Mouse (Mus musculus) c-Kit-positive CD71-positive TER-119-positive erythroid progenitor cells, embryonic 14.5 days (primary cell): ENCODE measurements around the gene Kmt5a.
A peak's percentile ranks its signal among the peaks of the same experiment; 100 is the strongest.
"Not testable (repeated sequence)": the region's sequence is repeated elsewhere in the genome, so short reads cannot be mapped to it uniquely, and the experiment has no call there.

Source experiments
- DNase-seq: peaks from one replicate; pipeline ENCODE4 v3.0.0-alpha.2; 2013; ENCODE audit warnings: low spot score

Gene Kmt5a

DNA sequence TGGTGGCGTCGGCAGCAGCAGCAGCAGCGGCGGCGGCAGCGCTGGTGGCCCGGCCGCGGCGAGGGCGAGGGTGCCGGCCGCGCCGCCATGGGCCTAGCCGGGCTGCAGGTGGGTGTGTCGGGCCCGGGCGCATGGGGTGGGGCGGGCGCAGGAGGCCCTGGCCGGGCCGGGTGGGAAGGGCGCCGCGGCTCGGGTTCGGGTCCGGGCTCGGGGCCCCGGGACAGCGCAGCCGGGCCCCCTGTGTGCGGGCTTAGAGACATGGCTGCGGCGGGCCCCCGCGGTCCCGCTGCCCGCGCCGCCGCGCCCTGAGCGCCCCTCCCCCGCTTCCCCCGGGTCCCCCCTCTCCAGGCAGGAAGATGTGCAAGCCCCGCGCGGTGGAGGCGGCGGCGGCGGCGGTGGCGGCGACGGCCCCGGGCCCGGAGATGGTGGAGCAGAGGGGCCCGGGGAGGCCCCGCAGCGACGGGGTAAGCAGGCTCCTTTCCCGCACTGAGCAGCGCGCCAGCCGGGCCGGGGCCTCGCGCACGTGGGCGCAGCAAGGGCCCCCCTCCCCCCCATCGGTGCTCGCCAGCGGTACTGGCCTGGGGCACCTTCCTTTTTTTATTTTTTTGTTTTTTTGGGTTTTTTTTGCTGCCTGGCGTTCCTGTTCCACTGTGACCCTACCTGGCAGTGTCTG is 6.0 kb downstream of the Kmt5a start:
- no peak for DNase-seq

DNA sequence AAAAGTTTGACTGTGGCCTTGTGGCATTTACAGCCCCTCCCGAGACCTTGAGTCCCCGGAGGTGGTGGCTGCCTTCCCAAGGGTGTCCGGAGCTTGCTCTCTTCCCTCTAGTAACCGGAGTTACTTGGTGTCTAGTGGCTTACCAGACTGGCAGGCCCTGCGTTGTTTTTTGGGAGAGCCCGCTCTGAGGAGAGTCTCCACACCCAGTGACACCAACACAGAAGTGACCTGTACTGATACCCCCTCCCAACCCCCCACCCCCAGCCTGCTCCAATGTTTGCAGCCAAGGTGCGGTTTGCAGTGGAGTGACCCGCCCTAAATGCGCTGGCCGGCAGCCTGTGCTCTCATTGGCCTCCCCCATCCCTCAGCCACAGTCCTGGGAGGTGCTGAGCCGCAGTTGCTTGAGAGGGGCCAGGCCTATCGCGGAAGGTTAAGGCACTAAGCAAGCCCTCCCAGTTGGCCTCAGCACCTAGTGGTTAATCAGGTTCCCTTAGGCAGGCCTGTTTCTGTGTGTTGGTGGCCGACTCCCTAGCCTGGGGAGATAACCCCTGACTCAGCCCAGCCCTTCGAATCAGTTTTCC is 6.7 kb downstream of the Kmt5a start:
- DNase-seq, result peak; percentile 67

DNA sequence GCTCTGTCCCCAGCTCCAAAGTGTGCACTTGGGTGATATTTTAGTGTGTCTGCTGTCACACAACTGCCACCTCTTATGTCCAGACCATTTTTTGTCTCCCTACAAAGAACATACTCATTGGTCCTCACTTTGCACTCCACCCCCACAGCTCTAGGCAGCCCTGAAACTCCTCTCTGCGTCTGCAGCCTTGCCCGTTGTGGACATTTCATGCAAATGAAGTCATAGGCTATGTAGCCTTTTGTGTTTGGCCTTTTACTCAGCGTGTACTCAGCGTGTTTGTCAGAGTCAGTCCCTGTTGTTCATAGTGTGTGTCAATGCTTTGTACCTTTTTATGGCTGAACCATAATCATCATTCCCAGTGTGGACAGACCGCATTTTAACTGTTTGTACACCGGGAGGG is 9.8 kb downstream of the Kmt5a start:
- no peak for DNase-seq

DNA sequence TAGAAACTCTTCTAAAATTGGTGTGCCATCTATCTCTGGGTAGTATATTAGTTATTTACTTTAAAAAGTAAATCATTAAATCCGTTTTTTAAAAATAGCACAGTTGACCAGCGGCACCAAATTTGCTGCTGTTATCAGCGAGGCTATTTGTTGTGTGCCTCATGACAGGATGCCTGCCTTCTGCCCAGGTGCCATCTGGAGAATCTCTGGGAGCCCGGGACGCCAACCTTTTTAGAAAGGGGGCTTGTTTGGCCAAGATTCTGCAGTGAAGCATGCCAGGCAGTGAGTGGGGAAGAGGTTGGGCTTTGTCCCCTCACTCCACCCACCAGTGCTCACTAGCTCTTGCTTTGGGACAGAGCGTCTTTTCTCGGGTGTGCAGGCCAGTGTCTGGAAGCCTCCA is 10.3 kb downstream of the Kmt5a start:
- no peak for DNase-seq

DNA sequence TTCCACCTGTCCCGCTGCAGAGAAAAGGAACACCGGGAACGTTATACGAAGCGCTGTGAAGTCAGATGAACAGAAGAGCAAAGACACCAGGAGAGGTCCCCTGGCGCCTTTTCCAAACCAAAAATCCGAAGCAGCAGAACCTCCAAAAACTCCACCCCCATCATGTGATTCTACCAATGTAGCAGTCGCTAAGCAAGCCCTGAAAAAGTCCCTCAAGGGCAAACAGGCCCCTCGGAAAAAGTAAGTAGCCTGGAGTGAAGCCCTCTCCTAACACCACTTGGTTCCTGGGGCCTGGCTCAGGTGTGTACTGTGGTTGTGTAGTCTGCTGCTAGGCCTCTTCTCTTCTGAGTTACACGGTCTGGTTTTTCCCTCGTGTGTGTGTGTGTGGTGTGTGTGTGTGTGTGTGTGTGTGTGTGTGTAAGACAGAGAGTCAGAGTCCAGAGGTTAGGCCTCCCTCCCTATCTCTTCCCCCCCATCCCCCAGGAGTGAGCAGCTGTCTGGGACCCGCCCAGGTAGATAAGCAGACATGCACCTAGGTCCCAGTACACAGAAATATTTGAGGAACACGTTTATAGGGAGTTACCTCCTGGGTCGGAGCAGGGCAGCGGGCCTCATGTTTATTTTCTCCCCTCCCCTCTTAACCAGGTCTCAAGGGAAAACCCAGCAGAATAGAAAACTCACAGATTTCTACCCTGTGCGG is 11.1 kb downstream of the Kmt5a start:
- no peak for DNase-seq

DNA sequence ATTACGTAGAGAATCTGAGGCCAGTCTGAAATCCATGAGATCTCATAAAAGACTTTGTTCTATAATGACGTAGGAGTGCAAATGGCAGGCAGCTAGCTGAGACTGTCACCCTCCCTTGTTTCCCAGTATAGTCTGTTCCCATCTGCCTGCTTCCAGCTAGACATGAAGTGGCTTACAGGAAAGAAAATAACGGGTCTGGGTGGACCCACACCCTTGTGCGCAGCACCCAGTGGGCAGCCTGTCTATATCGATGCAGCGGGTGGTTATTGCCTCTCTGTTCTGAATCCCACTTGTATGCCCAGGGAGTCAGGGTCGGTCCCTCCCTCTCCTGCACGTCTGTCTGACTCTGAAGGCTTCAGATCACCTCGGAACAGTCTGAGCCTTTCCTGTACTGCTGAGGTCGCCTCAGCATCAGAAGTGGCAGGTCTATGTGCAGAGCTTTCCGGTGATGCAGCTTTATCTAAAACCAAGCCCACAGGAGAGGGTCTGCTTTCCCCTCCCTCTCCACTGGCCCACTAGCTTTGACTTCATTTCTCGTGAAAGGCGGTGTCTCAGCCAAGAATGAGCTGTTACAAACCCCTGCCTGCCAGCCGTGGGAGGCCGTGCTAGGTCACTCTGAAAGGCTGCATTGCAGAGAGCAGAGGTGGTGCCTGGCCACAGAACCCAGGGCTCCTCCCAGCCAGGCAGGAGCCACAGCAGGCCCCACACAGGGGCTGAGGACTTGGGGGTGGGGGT is 12.9 kb downstream of the Kmt5a start:
- no peak for DNase-seq

DNA sequence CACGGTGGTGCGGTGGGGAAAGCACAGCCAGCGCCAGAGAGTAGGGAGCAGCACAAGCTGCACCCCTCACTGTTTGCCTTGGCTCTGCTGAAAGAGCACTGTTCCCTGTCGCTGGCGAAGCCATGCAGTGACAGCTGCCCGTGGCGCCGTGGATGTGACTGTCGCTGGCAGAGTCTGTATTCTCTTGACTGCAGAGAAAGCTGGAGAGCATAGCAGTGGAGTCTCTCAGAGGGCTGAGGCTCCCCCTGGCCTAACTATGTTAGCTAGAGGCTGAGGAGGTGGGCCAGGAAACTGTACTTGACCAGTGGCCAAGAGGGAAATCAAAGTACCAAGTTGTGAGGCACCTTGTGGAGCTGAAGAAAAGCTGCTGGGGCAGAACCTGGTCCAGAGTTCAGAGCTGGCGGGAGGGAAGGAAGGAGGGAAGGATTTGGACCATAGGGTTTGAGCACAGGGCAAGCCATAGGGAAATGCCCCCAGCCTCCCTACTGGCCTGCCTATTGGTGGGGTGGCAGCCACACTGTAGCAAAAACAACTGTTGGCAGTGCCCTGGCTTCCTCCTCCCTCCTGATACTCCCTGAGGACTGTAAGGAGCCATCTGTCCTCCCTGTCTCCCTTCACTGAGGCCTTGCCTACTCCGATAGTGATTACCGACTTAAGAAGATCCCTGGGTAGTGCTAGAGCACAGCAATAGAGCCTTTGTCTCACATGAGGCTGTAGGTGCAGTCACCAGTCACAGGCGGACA is 13.8 kb downstream of the Kmt5a start:
- no peak for DNase-seq

DNA sequence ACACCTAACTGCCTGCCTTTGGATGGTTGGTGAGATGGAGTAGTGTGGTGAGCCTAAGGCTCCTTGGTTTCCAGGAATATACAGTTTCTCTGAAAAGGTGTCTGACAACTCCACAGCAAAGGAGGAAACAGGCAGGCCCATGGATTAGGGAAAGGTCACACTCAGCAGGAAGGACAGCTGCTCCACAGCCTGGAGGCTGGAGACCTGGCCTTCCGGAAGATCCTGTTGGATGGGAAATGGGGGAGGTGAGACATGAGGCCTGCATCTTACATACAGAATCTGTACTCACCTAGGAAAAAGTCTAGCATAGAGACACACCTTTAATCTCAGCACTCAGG is 14.3 kb downstream of the Kmt5a start:
- DNase-seq, result no peak

DNA sequence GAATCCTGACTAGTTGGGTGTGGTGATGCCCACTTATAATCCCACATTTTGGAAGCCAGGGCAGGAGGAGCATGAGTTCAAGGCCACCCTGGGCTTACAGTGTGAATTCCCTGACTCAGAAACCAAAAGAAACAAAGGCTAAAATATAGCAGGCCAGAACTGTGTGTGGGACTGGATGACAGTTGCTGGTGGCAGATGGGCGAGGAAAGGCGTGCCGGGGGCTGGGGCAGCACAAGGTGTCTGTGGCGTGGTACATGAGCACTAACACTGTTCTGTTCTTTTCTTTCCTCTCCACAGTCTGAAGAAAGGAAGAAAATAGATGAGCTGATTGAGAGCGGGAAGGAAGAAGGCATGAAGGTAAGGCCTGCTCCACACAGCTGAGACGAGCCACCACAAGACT is 17.0 kb downstream of the Kmt5a start:
- DNase-seq, result no peak

DNA sequence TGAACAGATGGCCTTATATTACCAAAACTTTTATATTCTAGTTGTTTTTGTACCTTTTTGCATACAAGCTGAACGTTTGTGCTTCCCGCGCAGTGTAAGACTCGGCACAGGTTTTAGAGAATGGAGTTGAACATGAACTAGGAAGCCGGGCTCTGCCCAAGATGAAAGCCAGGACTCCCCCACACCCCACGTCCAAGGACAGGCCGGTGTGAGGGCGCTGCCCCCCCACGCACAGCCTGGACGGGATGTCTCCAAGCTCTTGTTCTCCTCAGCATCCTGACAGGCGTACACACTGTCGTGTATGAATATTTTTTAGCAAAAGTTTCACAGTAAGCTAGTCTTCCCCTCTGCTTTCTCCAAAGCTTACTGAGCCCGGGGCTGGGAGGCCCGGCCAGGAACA is 21.2 kb downstream of the Kmt5a start:
- not testable (repeated sequence) for DNase-seq

DNA sequence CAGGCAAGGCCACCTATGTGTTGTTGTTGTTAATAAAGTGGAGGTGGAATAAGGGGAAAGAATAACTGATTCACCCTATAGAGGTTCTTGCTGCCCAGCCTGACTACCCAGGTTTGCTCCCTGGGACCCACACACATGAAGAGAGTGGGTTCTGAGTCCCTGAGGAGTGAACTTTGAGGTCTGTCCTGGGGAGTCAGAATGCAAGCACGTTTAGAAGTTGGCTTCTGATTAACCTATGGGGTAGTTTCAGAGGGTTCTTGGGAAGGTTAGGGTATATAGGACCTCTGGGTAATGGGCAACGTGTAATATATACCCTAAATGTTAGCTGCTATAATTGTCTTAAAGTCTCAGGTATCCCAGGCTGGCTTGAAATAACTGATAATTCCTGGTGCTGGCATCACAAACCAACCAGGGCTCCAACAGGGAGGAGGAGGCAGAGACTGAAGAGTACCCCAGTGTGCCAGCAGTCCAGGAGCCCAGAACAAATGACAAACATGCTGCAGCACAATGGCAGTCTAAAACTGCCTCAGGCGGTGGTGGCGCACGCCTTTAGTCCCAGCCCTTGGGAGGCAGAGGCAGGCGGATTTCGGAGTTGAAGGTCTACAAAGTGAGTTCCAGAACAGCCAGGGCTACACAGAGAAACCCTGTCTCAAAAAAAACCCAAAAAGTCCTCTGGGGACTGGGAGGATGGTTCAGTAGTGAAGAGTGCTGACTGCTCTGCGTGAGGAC is 22.7 kb downstream of the Kmt5a start:
- no peak for DNase-seq

DNA sequence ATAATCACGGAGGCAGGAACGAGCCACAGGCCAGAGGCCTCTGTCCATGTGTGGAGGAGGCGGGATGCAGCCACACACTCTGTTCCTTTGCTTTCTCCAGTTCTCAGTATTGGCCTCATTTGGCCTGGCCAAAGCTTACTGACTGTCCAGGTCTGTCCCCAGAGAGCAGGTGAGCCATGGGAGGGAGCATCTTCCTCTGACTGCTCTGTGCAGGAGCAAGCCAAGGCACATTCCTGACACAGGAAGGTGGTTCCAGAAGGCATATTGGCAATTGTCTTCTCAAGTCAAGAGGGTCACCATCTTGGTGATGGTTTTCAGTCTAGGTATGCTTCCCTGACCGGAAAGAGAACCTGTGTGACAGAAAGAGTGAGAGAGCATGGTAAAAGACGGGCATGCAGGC is 23.7 kb downstream of the Kmt5a start:
- no peak for DNase-seq

DNA sequence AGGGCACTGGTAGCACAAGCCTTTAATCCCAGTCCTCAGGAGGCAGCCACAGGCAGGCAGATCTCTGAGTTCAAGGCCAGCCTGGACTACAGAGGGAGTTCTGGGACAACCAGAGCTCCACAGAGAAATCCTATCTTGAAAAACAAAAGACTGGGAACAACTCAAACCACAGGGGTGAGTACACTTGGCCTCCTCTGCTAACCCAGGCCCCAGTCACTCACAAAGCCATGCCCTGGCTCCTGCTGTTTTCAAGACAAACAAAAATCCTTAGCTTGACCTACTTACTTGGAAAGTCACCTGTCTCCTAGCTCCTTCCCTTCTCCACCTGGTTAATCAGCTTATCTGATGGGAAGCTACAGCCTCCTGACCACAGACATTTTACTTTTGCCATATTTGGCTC is 25.2 kb downstream of the Kmt5a start:
- DNase-seq, result no peak

DNA sequence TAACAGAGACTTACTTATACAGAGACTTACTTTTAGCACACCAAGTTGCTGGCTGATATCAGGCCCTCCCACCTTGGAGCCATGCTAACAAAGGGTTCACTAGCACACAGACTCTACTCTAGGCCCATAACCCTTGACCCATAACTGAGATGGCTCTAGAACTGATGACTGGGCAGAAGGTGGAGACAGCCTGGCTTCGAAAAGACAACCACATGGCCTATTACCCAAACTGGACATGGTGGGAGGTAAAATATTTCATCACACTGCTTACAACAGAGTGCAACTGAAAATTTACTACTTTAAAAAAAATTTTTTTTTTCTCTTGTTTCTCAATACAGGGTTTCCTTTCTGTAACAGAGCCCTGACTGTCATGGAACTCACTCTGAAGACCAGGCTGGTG is 28.0 kb downstream of the Kmt5a start:
- no peak for DNase-seq

DNA sequence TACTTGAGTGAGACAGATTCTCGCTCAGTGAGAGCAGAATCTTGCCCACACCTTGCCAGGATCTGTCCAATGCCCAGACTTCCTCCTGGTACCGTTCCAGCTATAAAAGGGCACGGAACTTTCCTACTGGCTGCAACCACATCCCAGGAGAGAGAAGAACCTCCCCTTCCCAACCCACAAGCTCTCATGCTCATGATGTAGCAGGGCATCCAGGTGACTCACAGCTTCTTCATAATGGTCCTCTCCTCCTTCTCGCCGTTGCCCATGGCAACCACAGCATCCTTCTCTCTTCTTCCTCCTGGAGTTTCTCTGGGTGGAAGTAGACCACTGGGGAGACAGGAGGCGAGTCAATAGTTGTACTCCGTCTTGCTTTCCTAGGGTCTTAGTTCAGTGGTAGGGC is 28.6 kb downstream of the Kmt5a start:
- DNase-seq, result no peak

DNA sequence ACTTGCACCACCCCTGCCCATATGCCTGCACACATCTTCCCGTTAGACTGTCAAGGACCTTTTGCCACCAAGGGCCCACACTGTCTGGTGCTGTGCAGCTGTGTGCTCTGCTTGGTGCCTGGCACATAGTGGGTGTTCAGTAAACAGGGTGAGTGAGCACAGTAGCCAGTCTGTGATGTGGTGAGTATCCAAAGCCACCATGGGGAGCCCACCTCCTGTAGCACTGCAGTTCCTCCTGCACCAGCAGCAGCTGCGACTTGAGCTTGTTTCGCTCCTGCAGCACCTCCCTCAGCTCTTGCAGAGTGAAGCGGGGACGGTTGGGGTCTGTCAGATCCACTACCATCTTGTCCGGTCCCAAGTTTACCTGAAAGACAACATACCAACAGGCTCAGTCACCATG is 29.8 kb downstream of the Kmt5a start:
- DNase-seq, result no peak

DNA sequence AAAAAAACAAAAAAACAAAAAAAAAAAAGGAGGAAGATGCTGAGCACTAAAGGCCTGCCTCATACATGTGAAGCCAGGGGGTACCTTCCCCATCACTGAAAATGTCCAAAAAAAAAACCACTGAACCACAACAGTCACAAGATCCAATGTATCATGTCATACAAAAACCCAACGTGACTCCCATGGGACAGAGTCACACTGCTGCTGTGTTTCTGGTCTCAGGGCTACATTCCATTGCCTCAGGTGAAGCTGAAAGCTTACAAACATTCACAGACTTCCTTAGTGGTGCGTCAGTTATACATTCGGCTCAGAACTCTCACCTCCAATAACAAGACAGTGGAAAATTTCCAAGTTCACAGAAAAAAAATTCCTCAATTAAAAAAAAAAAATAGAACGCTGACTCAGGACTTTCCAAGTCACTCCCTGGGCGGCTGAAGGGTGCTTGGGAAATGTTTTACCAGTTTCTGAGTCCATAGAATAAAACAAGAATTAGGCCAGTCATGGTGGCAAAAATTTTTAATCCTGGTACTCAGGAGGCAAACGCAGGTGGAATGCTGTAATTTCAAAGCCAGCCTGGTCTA is 31.0 kb downstream of the Kmt5a start:
- DNase-seq, result no peak

DNA sequence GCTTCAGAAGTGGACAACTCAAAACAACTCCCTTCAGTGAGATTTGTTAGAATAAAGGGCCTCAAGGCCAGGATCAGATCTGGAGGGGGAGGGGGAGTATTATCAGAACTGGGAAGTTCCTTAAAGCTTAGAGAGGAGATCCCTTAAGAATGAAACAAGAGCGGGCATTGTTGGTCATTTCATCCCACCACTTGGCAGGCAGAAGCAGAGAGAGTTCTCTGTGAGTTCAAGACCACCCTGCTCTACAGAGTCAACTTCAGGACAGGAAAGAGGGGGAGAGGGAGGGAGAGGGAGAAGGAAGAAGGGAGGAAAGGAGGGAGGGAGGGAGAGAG is 39.1 kb downstream of the Kmt5a start:
- DNase-seq, result no peak

DNA sequence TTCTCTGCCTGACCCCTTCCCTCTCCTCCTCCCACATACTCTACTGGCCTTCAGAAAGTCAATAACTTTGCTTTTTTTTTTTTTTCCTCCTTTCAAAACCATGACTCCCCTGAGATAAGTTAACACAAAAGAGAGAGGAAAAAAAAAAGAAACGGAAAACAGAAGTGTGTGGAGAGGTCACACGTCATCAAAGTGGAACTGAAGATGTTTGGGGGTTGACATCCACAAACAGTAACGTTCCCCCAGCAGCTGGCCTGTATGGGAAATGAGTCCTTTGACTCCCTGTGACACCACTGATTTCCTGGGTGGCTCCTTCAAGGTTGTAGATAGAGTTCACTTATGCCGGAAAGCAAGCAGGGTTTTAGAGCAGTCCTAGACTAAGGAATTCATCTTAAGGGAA is 40.4 kb downstream of the Kmt5a start:
- DNase-seq, result no peak

DNA sequence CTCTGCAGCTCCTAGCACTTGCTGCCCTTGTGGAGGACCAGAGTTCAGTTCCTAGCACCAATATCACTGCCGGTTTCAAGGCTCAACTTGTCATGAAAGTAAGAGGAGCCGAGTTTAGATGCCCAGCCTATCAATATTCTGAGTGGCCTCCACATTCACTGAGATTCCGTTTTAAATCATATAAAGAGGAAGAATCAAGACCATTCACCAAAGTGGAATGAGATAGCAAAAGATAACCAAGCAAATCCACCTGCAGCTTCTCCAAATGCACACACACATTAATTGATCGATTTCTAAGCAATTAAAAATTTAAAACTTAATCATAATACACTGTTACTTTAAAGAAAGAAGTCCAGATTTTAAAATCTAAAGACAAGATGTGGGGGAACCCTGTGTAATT is 42.0 kb downstream of the Kmt5a start:
- DNase-seq, result no peak

DNA sequence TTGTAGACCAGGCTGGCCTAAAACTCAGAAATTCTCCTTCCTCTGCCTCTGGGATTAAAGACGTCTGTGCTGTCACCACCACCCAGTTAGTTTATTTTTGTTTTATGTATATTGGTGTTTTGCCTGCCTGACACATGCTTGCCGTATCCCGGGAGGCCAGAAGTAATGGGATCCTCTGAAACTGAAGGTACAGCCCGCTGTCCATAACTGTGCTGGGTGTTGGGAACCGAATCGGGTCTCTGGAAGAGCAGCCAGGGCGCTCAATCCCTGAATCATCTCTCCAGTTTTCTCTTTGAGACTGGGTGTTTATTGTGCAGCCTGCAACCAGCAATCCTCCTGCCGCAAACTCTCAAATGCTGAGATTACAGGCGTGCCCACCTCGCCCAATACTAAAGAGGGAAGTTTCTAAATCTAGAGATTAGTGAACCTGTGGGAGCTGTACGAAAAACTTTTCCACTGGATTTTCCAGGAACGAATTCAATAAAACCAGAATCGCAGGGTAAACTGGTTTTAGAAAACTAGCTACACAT is 42.8 kb downstream of the Kmt5a start:
- DNase-seq, result no peak
